Mouse (Mus musculus) embryonic stem cell, embryonic (primary cell): Measurements from ENCODE around the gene Ints1.

Experiments
- CTCF ChIA-PET, 4 experiments: fragments of 300-600 bp in 2 of 4; fragments of 350-600 bp in 2 of 4; sonication (Branson Sonifier 250); formaldehyde crosslinking; loops; one replicate each; lab custom pipeline; 2022; ENCODE audit warnings: inconsistent platforms in 2 of 4; lab: Charles Lee
- POLR2A ChIA-PET, 4 experiments: fragments of 300-600 bp in 2 of 4; fragments of 350-600 bp in 2 of 4; sonication (Branson Sonifier 250); formaldehyde crosslinking; loops; one replicate each; lab custom pipeline; 2022; ENCODE audit warnings: antibody characterized with exemption in 4 of 4, inconsistent platforms in 1 of 4; lab: Charles Lee

Gene Ints1

DNA sequence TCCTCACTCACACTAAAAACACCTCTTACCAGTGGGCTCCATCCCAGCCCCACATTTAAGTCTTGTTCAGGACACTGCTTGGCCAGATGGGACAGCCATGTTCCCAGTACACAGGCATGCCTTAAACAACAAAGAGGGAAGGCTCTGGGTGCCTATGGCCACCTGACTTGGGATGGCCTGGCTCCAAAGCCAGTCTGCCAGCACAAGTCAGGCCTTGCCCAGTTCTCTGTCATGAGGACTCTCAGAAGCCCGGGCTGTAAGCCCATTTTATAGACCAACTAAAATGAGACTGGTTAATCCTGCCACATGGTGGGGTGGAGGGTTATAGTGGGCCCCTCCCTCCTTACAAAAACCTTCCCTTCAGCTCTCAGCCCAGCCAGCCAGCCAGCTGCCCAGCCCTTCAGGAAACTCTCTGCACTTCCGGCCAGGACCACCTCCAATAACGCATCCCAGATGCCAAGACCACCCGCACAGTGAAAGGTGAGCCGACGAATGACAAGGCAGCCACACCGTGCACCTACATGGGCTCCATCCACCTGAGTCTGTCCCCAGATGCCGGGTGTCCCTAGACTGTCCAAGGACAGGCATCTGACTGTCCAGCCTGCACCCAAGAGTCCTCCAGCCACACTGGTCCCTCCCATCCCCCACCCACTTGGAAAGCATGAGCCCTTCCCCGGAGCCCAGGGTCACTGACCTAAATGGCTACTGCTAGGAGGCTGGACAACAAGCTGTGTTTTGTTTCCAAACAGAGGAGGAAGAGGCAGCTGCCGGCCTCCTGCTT is 50.9 kb downstream of the Ints1 start:
- POLR2A ChIA-PET = interaction anchor here in 2 of 4 experiments (0.7 to 7.3 kb wide), 8 partner anchors 8 to 386 kb away, joined by 3 to 65 read pairs (median 6); partner anchors contain the start of genes 3110082I17Rik (in 1 of the 2) and Micall2 (in 1 of the 2)
- CTCF ChIA-PET = interaction anchor here in 3 of 4 experiments (0.7 to 2.6 kb wide), 6 partner anchors 22 to 439 kb away, joined by 3 to 14 read pairs (median 4); no protein-coding TSS in a partner anchor

DNA sequence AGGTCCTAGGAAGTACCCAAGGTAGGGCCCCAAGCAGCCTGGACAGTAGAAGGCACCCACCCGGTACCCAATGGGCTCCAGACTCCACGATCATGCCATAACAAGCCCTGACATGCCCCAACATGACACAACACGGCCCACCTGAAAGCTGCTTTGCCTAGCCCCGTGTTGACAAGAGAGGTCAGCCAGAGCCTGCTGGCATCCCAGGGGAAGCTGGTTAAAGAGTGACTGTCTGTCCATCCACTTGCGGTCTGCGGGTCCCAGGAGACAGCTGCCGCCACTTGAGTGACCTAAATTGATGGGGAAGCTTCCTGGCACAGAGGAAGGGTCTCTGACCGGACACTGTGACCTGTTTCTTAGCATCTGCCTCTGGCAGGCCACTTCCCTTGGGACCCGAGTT is 52.4 kb downstream of the Ints1 start:
- ChIA-PET CTCF (interaction anchor here in 3 of 4 experiments (0.7 to 2.6 kb wide), 13 partner anchors 10 to 405 kb away, joined by 3 to 14 read pairs (median 4); partner anchors contain the start of genes Ints1 (in 1 of the 3) and Micall2 (in 1 of the 3)), POLR2A (interaction anchor here in 3 of 4 experiments (0.6 to 7.3 kb wide), 17 partner anchors 10 to 384 kb away, joined by 3 to 65 read pairs (median 5); partner anchors contain the start of genes Micall2 (in 3 of the 3), 3110082I17Rik (in 1 of the 3) and Zfand2a (in 1 of the 3))

- ChIA-PET CTCF (interaction anchor here in 3 of 4 experiments (0.7 to 2.6 kb wide), 12 partner anchors 10 to 404 kb away, joined by 3 to 14 read pairs (median 4); partner anchors contain the start of genes Ints1 (in 1 of the 3) and Micall2 (in 1 of the 3)), POLR2A (interaction anchor here (0.6 to 7.3 kb wide), 17 partner anchors 9 to 906 kb away, joined by 3 to 65 read pairs (median 5); partner anchors contain the start of genes Micall2 (in 3 of the 4) and Zfand2a (in 1 of the 4))
Observed at GRCm38 (mm10) chr5:139722709-139723108, 52.8 kb downstream of the Ints1 start.

DNA sequence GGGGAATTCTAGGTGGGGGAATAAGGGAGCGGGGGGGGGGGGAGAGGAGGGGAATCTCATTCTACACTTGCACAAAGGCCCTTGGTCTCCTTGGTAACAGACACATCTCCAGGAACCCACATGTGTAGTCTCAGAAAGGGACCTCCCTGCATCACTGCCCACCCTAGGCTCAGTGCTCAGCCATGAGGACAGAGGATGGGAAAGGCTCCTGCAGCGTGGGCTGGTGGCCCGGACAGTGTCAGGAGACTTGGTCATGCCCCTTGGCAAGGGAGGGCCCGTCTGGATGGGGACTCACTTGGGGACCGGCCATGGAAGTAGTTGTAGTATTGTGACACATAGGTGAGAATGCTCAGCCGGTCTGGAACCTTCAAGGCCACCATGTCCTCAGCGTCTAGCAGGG is 56.5 kb downstream of the Ints1 start:
- ChIA-PET POLR2A (interaction anchor here (1.0 to 2.9 kb wide), 6 partner anchors 12 to 31 kb away, joined by 3 to 11 read pairs (median 6); partner anchors contain the start of gene Micall2 (in 1 of the 4)), CTCF (interaction anchor here in 3 of 4 experiments (0.6 to 4.8 kb wide), 14 partner anchors 10 to 365 kb away, joined by 3 to 38 read pairs (median 8); partner anchors contain the start of gene Micall2 (in 2 of the 3))

GRCm38 (mm10) chr5:139718540-139718939 is 56.9 kb downstream of the Ints1 start:
- POLR2A ChIA-PET = interaction anchor here (1.0 to 2.9 kb wide), 7 partner anchors 14 to 32 kb away, joined by 3 to 11 read pairs (median 5); partner anchors contain the start of gene Micall2 (in 2 of the 4)
- CTCF ChIA-PET = interaction anchor here (0.6 to 4.8 kb wide), 20 partner anchors 9 to 365 kb away, joined by 3 to 38 read pairs (median 6); partner anchors contain the start of gene Micall2 (in 3 of the 4)

GRCm38 (mm10) chr5:139717723-139718122 is 57.8 kb downstream of the Ints1 start:
- POLR2A ChIA-PET = interaction anchor here (0.6 to 2.9 kb wide), 11 partner anchors 9 to 856 kb away, joined by 3 to 11 read pairs (median 4); partner anchors contain the start of gene Micall2 (in 2 of the 4)
- CTCF ChIA-PET = interaction anchor here (0.5 to 4.8 kb wide), 42 partner anchors 9 to 763 kb away, joined by 3 to 38 read pairs (median 4); partner anchors contain the start of genes Micall2 (in 4 of the 4) and Ints1 (in 1 of the 4)

DNA sequence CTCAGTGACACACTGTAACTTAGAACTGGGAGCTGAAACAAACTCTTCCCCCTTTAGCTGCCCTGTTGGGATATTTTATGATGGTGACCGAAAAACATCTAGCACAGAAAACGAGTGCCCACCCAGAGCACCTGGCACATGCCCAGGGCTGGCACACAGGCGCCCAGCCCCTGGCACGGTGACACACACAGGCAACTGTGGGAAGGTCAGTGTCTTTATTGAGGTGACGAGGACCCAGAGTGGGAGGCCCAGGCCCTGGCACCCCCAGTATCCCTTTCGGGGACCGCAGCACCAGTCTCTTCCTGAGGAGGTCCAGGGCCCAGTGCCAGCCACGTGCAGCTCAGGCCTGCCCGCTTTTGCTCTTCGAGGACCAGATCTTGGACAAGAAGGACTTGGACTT is 69.0 kb downstream of the Ints1 start:
- ChIA-PET CTCF (interaction anchor here in 1 of 4 experiments (1.0 kb wide), 1 partner anchor 11 kb away, joined by 3 read pairs; no protein-coding TSS in a partner anchor), POLR2A (interaction anchor here in 1 of 4 experiments (1.3 kb wide), 1 partner anchor 45 kb away, joined by 3 read pairs; no protein-coding TSS in a partner anchor)

DNA sequence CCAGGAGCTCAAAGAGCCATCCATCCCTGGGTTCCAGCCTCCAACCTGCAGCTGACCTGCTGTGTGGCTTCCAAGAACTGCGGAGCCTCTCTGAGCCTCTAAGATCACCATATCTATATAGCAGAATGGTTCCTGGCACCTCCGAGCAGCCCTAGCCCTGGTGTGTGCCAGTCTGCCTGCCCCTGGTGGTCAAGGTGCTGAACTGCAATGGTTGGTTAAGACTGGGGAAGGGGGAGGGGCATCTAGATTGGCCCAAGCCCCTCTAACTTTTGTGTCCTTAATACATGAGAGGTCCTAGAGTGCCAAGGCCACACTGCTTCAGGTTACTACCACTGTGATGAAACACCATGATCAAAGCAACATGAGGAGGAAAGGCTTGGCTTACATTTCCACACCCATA is 72.6 kb downstream of the Ints1 start:
- POLR2A ChIA-PET = interaction anchor here in 1 of 4 experiments (0.7 kb wide), 1 partner anchor 45 kb away, joined by 3 read pairs; no protein-coding TSS in a partner anchor
- CTCF ChIA-PET = interaction anchor here in 3 of 4 experiments (0.9 to 1.5 kb wide), 5 partner anchors 9 to 52 kb away, joined by 3 to 6 read pairs (median 3); no protein-coding TSS in a partner anchor

GRCm38 (mm10) chr5:139702236-139702635 is 73.2 kb downstream of the Ints1 start:
- ChIA-PET POLR2A (interaction anchor here in 3 of 4 experiments (0.5 to 0.9 kb wide), 8 partner anchors 29 to 121 kb away, joined by 3 to 7 read pairs (median 4); no protein-coding TSS in a partner anchor), CTCF (interaction anchor here in 3 of 4 experiments (0.5 to 1.5 kb wide), 9 partner anchors 10 to 360 kb away, joined by 3 to 16 read pairs (median 3); partner anchors contain the start of gene Micall2 (in 2 of the 3))
